Mouse (Mus musculus) kidney, adult 2 months (tissue): ENCODE measurements around the gene Nudcd3. TPM values are rescaled to one million over a fixed set of nuclear protein-coding genes. Genes with fewer than 3 reads are reported as not detected.

Experiments
- DNase-seq: peaks from one replicate; pipeline ENCODE4 v3.0.0; 2021
- H3K27ac ChIP-seq: fragments of 200-500 bp; 2 replicates; pipeline ENCODE4 v1.5.1; 2012; ENCODE audit warnings: low read depth, low read length, control low read depth, inconsistent platforms; ENCODE audit not compliant: insufficient read depth
- H3K27me3 ChIP-seq: fragments of 200-500 bp; replicated peaks from 2 replicates; pipeline ENCODE4 v1.6.1; 2012; ENCODE audit warnings: mild to moderate bottlenecking, moderate library complexity, low read length, inconsistent platforms; ENCODE audit not compliant: control insufficient read depth, insufficient read depth
- H3K36me3 ChIP-seq: fragments of 200-500 bp; 2 replicates; pipeline ENCODE4 v1.6.1; 2012; ENCODE audit warnings: mild to moderate bottlenecking, moderate library complexity, low read length, inconsistent platforms; ENCODE audit not compliant: control insufficient read depth, insufficient read depth
- H3K4me1 ChIP-seq: fragments of 200-500 bp; 2 replicates; pipeline ENCODE4 v1.6.1; 2011; ENCODE audit warnings: low read length; ENCODE audit not compliant: control insufficient read depth, insufficient read depth
- H3K4me3 ChIP-seq: fragments of 200-500 bp; 2 replicates; pipeline ENCODE4 v1.5.1; 2011; ENCODE audit warnings: mild to moderate bottlenecking, low read depth, low read length, control low read depth; ENCODE audit not compliant: insufficient read depth
- CTCF ChIP-seq: fragments of 200-500 bp; conservative IDR thresholded peaks from 2 replicates; pipeline ENCODE4 v1.5.1; 2011; ENCODE audit warnings: low read depth, mild to moderate bottlenecking, control low read depth, low read length, moderate library complexity, mixed read lengths; ENCODE audit not compliant: insufficient read depth, insufficient read length
- POLR2A ChIP-seq: fragments of 200-500 bp; IDR thresholded peaks from one replicate; pipeline ENCODE4 v1.6.1; 2011; ENCODE audit warnings: low read depth, low read length, control low read depth
- WGBS: fragments of 180-500 bp; shearing (Covaris S2); methylation state at CpG from one replicate; pipeline ENCODE4 v1.1.7; 2018; 5-methylcytosine and 5-hydroxymethylcytosine counted together
- polyA plus RNA-seq: library from polyadenylated mRNA; depleted of rRNA; stranded (reverse); fragments of >200 nt; gene quantifications from 2 replicates; pipeline ENCODE4 v1.2.3, GENCODE M21; 2012

Gene Nudcd3
- polyA plus RNA-seq, 1 experiment: 40.8 TPM

DNA sequence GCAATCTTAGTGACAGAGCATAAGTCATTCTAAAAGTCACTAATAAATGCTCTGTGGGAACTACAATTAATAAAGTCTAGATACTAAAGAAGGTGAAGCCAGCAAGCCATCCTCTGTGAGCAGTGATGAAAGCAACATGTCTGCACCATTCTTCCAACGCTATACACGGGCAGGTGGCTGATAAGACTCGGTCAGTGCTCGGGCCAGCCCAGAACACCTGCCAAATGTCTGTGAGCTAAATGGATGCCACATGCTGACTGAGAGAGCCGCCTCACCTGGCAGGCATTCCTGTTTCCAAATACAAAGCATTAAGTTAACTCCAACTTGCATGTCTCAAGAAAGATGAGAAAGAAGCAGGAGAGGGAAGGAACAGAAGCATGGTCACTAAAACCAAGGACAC lies 43.1 kb downstream of the Nudcd3 start:
- H3K36me3 ChIP-seq: no peaks in the 10 kb centered on the region
- TF ChIP-seq CTCF (no peak), POLR2A (no peak)
- no peak overlapping the region for H3K4me3 ChIP-seq
- no peak for DNase-seq
- peaks cover 9% of the 10 kb centered on the region for H3K4me1 ChIP-seq
- no peaks in the 10 kb centered on the region for H3K27me3 ChIP-seq
- no peak overlapping the region for H3K27ac ChIP-seq
- WGBS: 88% methylated on average over 5 of the region's 5 CpGs

DNA sequence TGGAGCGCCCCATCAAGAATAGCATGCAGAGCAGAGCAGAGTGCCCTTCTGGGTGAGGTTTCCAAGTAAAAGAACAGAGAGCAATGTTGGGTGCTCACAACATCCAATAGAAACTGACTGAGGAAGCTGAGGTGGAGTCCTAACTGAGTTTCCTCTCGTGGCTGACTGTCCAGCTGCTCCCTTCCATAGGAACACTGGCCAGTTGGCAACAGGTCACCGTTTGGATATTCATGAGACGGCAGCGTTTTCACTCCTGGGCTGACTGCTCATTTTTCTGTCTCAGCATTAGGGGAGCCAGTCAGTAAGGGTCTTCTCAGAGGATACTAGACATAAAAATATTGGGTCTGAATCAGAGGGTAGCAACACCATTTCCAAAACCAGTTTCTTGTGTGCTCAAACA lies 43.6 kb downstream of the Nudcd3 start:
- H3K4me1 ChIP-seq: peaks cover 6% of the 10 kb centered on the region
- H3K27ac ChIP-seq: no peak overlapping the region
- no peak for TF ChIP-seq POLR2A
- TF ChIP-seq CTCF: no peak
- no peaks in the 10 kb centered on the region for H3K36me3 ChIP-seq
- WGBS: 72% methylated on average over 5 of the region's 5 CpGs
- DNase-seq: no peak
- no peaks in the 10 kb centered on the region for H3K27me3 ChIP-seq
- no peak overlapping the region for H3K4me3 ChIP-seq

DNA sequence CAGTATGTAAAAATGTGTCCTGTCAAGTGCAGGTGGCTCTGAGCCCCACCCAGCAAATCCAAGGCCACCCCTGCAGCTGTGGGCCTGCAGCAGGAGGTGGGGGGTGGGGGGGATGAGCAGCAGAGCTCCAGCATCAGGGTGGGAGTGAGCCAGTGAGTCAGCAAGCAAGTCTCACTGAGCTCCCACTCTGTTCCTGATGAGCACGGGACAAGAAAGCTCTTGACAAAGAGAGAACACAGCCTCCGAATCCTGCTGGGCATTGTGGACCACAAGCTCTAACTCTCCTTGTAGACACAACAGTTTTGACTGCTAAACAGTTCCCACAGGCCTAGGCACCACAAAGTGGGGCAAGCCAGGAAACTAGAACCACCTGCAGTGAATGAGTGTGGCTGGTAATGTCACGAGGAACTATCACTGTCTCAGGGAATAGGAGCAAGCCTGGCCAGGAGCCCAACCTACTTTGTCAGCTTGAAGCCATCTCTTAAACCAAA lies 46.0 kb downstream of the Nudcd3 start:
- WGBS: 65% methylated on average over 3 of the region's 3 CpGs
- TF ChIP-seq CTCF: no peak
- TF ChIP-seq POLR2A: no peak
- Histone ChIP-seq H3K4me3 (no peak overlapping the region), H3K27ac (no peak overlapping the region), H3K4me1 (peaks cover 4% of the 10 kb centered on the region), H3K27me3 (no peaks in the 10 kb centered on the region), H3K36me3 (no peaks in the 10 kb centered on the region)
- DNase-seq: no peak

DNA sequence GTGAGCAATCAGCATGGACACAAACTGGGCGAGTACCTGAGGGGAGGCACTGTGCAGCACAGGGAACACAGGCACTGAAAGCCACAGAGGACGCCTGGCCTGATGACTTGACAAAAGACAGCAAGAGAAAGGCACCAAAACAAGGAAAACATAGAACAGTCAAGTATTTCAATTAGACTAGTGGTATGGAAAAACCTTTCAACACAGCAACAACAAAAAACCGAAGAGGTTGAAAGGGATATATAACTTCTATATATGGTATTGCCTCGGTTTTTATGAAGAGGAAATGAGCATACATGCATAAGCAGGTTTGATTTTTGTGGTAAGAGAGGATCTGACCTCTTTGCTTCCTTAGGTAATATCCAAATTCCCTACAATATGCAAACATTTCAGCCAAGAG lies 47.4 kb downstream of the Nudcd3 start:
- DNase-seq: no peak
- H3K4me3 ChIP-seq: no peak overlapping the region
- peaks cover 4% of the 10 kb centered on the region for H3K4me1 ChIP-seq
- H3K27ac ChIP-seq: no peak overlapping the region
- H3K36me3 ChIP-seq: 0 out of 2 replicates have a peak, but pooled peaks cover 2% of the 10 kb centered on the region
- TF ChIP-seq POLR2A (no peak), CTCF (no peak)
- WGBS: 86% methylated on average over 4 of the region's 4 CpGs
- no peaks in the 10 kb centered on the region for H3K27me3 ChIP-seq

DNA sequence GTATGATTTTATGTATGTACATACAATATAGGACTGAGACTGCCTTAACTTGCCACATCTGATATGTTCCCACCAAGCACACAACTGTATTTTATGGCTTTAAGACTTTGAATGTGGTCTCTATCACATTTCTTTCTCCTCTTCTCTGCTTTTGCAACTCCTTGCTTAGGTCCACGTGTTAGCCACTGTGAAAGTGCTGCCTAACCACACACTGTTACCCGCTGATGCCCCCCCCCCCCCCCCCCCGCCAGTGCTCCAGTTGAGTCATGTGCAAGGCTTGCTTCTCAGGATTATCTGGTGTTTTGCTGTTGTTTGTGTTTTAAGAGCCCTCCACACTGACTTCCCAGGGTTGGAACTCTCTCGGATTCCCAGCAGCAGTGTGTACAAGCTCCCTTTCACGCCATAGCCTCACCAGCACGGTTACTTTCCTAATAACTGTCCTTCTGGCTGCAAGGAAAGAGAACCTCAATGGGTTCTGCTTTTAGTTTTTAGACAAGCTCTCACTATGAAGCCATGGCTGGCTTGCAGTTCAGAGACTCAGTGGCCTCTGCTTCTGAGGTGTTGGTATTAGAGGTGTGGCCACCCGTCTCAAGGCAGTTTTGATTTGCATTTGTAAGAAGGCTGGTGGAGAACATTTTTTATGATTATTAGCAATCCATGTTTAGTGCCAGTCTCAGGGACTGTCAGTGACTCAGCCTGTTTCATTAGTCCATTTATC lies 61.8 kb downstream of the Nudcd3 start:
- no peaks in the 10 kb centered on the region for H3K4me1 ChIP-seq
- no peak for DNase-seq
- peaks cover 1% of the 10 kb centered on the region; the same call in 1 of the 2 replicates for H3K36me3 ChIP-seq
- H3K27ac ChIP-seq: no peak overlapping the region
- H3K4me3 ChIP-seq: no peak overlapping the region
- WGBS: 82% methylated on average over 7 of the region's 7 CpGs
- TF ChIP-seq POLR2A (no peak), CTCF (no peak)
- no peaks in the 10 kb centered on the region for H3K27me3 ChIP-seq

DNA sequence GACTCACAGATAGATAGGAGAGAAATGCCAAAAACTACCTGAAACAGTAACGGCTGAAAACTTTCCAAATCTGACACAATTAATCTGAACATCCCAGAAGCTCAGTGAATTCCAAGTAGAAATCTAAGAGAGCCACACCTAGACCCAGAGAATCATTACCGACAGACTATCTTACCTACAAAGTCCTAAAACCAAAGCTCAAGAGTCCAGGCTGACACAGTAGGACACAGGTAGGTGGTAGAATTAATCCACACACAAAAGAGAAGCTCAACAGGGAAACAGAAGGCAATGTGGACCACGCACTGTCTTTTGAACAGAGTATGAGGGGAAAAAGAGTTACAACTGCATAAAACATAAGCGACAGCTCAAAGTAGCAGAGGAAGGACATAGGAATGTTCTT lies 67.3 kb downstream of the Nudcd3 start:
- Histone ChIP-seq H3K27ac (no peak overlapping the region), H3K36me3 (no peaks in the 10 kb centered on the region), H3K4me3 (no peak overlapping the region), H3K4me1 (no peaks in the 10 kb centered on the region), H3K27me3 (no peaks in the 10 kb centered on the region)
- DNase-seq: no peak
- 91% methylated on average over 4 of the region's 4 CpGs for WGBS
- no peak for TF ChIP-seq CTCF
- TF ChIP-seq POLR2A: no peak

DNA sequence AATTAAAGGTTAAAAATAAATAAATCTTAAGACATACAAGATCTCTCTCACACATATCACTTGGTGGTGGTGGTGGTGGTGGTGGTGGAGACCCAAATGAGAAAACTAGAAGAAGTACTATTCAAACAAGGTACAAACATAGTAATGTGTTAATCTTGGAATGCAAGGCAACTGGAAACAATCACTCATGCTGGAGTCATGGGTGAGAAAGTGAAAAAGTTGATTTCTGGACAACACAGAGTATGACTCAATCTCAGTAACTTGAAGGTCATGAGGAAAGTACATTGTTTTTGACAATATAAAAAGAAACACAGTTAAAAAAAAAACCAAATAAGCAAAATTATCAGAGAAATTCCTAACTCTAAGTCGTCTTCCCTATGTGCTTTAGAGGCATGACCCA lies 69.6 kb downstream of the Nudcd3 start:
- no peak for DNase-seq
- 75% methylated on average over 1 of the region's 1 CpGs for WGBS

More for the DNA sequence above, 69.6 kb downstream of the Nudcd3 start:
- H3K27ac ChIP-seq: no peak overlapping the region
- no peaks in the 10 kb centered on the region for H3K4me1 ChIP-seq
- H3K36me3 ChIP-seq: no peaks in the 10 kb centered on the region
- no peaks in the 10 kb centered on the region for H3K27me3 ChIP-seq
- TF ChIP-seq CTCF (no peak), POLR2A (no peak)
- H3K4me3 ChIP-seq: no peak overlapping the region
